Mouse (Mus musculus) heart, embryonic 12.5 days (tissue): ENCODE results near the gene Nrn1. TPM values are rescaled to one million over a fixed set of nuclear protein-coding genes. Genes with fewer than 3 reads are reported as not detected.

Experiments used
- ATAC-seq: fragments of 200-750 bp; cut with Nextera tagmentation; 2 replicates; pipeline ENCODE4 v1.8.0; 2017; ENCODE audit warnings: moderate TSS enrichment, moderate library complexity; ENCODE audit not compliant: insufficient number of reproducible peaks, low FRiP score
- H3K27ac ChIP-seq: fragments of 300-500 bp; sonication (generic); 2 replicates; pipeline ENCODE4 v1.5.1; 2016; ENCODE audit warnings: mild to moderate bottlenecking, moderate library complexity; ENCODE audit not compliant: poor library complexity, severe bottlenecking
- H3K27me3 ChIP-seq: fragments of 300-500 bp; sonication (generic); replicated peaks from 2 replicates; pipeline ENCODE4 v1.6.1; 2016; ENCODE audit warnings: mild to moderate bottlenecking, moderate library complexity
- H3K36me3 ChIP-seq: fragments of 300-500 bp; sonication (generic); 2 replicates; pipeline ENCODE4 v1.6.1; 2016; ENCODE audit warnings: mild to moderate bottlenecking, moderate library complexity
- H3K4me1 ChIP-seq: fragments of 300-500 bp; sonication (generic); replicated peaks from 2 replicates; pipeline ENCODE4 v1.6.1; 2016; ENCODE audit warnings: mild to moderate bottlenecking
- H3K4me2 ChIP-seq: fragments of 300-500 bp; sonication (generic); 2 replicates; pipeline ENCODE4 v1.6.1; 2016; ENCODE audit warnings: mild to moderate bottlenecking, moderate library complexity
- H3K4me3 ChIP-seq: fragments of 300-500 bp; sonication (generic); 2 replicates; pipeline ENCODE4 v1.5.1; 2016; ENCODE audit warnings: mild to moderate bottlenecking
- H3K9ac ChIP-seq: fragments of 300-500 bp; sonication (generic); 2 replicates; pipeline ENCODE4 v1.6.1; 2016; ENCODE audit warnings: mild to moderate bottlenecking, moderate library complexity
- H3K9me3 ChIP-seq: fragments of 300-500 bp; sonication (generic); replicated peaks from 2 replicates; pipeline ENCODE4 v1.6.1; 2016; ENCODE audit warnings: mild to moderate bottlenecking, moderate library complexity
- WGBS: fragments of 180-500 bp; shearing (Covaris S2); methylation state at CpG from one replicate; pipeline ENCODE4 v1.1.7; 2016; 5-methylcytosine and 5-hydroxymethylcytosine counted together
- polyA plus RNA-seq: library from polyadenylated mRNA; unstranded; fragments of >200 nt; fragmentation: Nextera tagmentation; extraction: Ambion mirVana; gene quantifications from 2 replicates; pipeline ENCODE4 v1.2.1, GENCODE M21; 2016

Nrn1 gene
- polyA plus RNA-seq, 1 experiment from 2014 or later = 3.4 TPM

DNA sequence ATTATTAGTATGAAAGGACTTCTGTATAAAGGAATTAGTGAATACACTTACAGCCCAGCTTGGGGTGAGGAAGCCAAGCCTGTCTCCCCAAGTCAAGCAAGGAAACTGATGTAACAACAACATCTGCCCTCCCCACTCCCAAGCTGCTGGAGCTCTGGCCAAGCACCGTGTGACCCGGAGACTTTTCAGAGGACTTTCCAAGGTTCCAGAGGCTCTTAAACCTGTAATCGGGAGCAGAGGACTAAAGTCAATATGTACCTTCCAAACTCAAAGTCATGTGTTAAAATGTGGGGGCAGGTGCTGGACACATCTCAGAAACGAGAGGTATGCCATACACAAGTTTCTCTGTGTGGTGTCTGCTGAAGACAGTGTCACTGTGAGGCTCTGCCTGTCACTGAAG lies 51.4 kb downstream of the Nrn1 start:
- H3K36me3 ChIP-seq = no peaks in the 10 kb centered on the region
- no peak overlapping the region for H3K4me2 ChIP-seq
- no peaks in the 10 kb centered on the region for H3K4me1 ChIP-seq
- no peak overlapping the region for H3K9ac ChIP-seq
- H3K27me3 ChIP-seq = no peaks in the 10 kb centered on the region
- no peak overlapping the region for H3K4me3 ChIP-seq
- H3K27ac ChIP-seq = no peak overlapping the region
- H3K9me3 ChIP-seq = 0 out of 2 replicates have a peak, but pooled peaks cover 5% of the 10 kb centered on the region
- no peak for ATAC-seq
- WGBS = 69% methylated on average over 4 of the region's 4 CpGs

DNA sequence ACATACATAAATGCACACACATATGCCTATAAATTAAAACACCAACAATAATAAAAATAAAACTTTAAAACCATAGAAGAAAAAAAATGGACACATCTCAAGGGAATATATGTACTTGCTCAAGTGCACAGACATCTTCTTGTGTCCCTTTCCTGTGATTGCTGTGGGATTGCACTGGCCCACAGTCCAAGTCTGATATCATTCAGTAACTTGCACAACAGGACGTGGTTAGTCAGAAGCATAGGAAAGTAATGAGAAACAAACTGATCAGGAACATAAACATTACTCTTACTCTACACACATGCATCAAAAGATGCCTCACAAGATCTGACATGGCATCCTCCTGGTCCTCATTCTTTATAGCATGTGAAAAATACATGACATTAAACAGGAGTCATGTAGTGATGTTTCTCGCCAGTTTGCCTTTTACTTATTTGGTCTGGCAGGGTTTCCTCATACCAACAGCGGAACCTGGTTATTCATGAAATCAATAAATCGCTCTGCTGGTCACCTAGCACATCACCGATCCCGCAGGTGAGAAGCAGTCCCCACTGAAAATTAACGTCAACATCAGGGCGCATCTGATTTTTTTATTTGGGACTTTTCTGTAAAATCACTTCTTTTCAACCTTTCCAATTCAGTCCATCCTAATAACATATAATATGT lies 54.1 kb downstream of the Nrn1 start:
- Histone ChIP-seq H3K4me2 (no peak overlapping the region), H3K36me3 (no peaks in the 10 kb centered on the region), H3K4me1 (no peaks in the 10 kb centered on the region), H3K27ac (no peak overlapping the region), H3K4me3 (no peak overlapping the region), H3K27me3 (0 out of 2 replicates have a peak, but pooled peaks cover 4% of the 10 kb centered on the region), H3K9me3 (no peaks in the 10 kb centered on the region), H3K9ac (no peak overlapping the region)
- 87% methylated on average over 8 of the region's 8 CpGs for WGBS
- ATAC-seq = no peak

DNA sequence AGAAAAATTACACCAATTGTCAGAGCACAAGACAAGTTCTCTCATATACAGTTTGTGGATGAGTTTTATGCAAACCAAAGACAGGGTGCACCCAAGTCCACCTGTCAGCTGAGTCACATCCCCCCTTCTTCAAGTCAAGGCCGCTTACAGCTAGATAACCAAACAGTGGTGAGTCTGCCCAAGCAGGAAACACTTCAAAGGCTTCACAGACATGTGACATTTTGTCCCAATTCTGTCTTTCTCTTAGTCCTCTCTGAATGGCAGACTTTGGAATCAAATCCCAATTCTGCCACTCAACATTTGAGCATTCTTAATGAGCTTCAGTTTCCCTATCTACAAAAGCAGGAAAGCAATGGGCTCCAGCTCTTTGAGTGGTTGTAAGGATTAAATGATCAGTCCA lies 55.6 kb downstream of the Nrn1 start:
- 0 out of 2 replicates have a peak, but pooled peaks cover 4% of the 10 kb centered on the region for H3K27me3 ChIP-seq
- no peak overlapping the region for H3K4me3 ChIP-seq
- no peaks in the 10 kb centered on the region for H3K9me3 ChIP-seq
- H3K4me2 ChIP-seq = no peak overlapping the region
- no peak overlapping the region for H3K27ac ChIP-seq
- H3K4me1 ChIP-seq = no peaks in the 10 kb centered on the region
- no peaks in the 10 kb centered on the region for H3K36me3 ChIP-seq
- ATAC-seq = no peak
- 35% methylated on average over 1 of the region's 1 CpGs for WGBS
- H3K9ac ChIP-seq = no peak overlapping the region
